11 mouse cellular contexts compared by ENCODE assay signal in genomic region chr5:148697631-148698368, GRCm38 (mm10).
A peak's percentile ranks its signal among the peaks of the same experiment; 100 is the strongest.
DNase-seq lines count a peak whose midpoint lies in the region; ATAC-seq and TF ChIP-seq lines count a peak whose summit lies in the region.
"Had no signal": no experiment of that assay in that cellular context is flagged by ENCODE, and none has a peak within 500 bp of the region (broad histone marks: within the 10 kb centered on the region; RNA-seq: fewer than 3 reads in every experiment).

No protein-coding gene starts in this region.

- no peak overlapping the region for H3K4me3 ChIP-seq in heart, postnatal 0 days (ENCODE audit: low read depth, low read length)
- H3K4me3 ChIP-seq in lung, embryonic 16.5 days (ENCODE audit: low read length), result no peak overlapping the region
- H3K4me3 ChIP-seq in limb, embryonic 13.5 days, result no peak overlapping the region
- H3K4me3 ChIP-seq: embryonic facial prominence, embryonic 12.5 days; myocyte had no signal

- no peak for TF ChIP-seq EP300 in heart, postnatal 0 days (IDR thresholded peaks at IDR 0.05; ENCODE audit: low read depth)

- 0 out of 2 replicates have a peak, but pooled peaks cover 5% of the 10 kb centered on the region for H3K9me3 ChIP-seq in heart, postnatal 0 days (replicated peaks; ENCODE audit: control insufficient read depth, low read length)
- no peaks in the 10 kb centered on the region for H3K9me3 ChIP-seq in lung, embryonic 16.5 days (ENCODE audit: control insufficient read depth, low read length)
- peaks cover 7% of the 10 kb centered on the region; the same call in 1 of the 2 replicates for H3K9me3 ChIP-seq in limb, embryonic 13.5 days

- no peak for ATAC-seq in heart, postnatal 0 days (ENCODE audit: insufficient read depth, low read depth)
- ATAC-seq in lung, embryonic 16.5 days (ENCODE audit: low read depth), result peak; percentile 7; the same call in 1 of the 2 replicates
- ATAC-seq in limb, embryonic 13.5 days (ENCODE audit: low FRiP score, low read depth), result 0 out of 2 replicates have a peak, but pooled peaks have one; percentile 40

- no peak overlapping the region for H3K9ac ChIP-seq in heart, postnatal 0 days (replicated peaks; ENCODE audit: low read depth, low read length)
- no peak overlapping the region for H3K9ac ChIP-seq in lung, embryonic 16.5 days (ENCODE audit: low read length)
- no peak overlapping the region for H3K9ac ChIP-seq in limb, embryonic 13.5 days
- H3K9ac ChIP-seq: embryonic facial prominence, embryonic 12.5 days had no signal

- peak overlapping the region; percentile 36 for H3K27ac ChIP-seq in heart, postnatal 0 days (ENCODE audit: low read depth)
- peak overlapping the region; percentile 50 for H3K27ac ChIP-seq in lung, embryonic 16.5 days (ENCODE audit: low read length)
- no peak overlapping the region for H3K27ac ChIP-seq in limb, embryonic 13.5 days
- H3K27ac ChIP-seq: embryonic facial prominence, embryonic 12.5 days had no signal

- H3K36me3 ChIP-seq in heart, postnatal 0 days (replicated peaks; ENCODE audit: control insufficient read depth, insufficient read depth, low read length), result no peaks in the 10 kb centered on the region
- no peaks in the 10 kb centered on the region for H3K36me3 ChIP-seq in lung, embryonic 16.5 days (ENCODE audit: control insufficient read depth, insufficient read depth, low read length)
- no peaks in the 10 kb centered on the region for H3K36me3 ChIP-seq in limb, embryonic 13.5 days
- H3K36me3 ChIP-seq: embryonic facial prominence, embryonic 12.5 days had no signal

- DNase-seq in adrenal gland, adult 2 months, result peak; percentile 46
- DNase-seq in adrenal gland, postnatal 4 days (ENCODE audit: low spot score in 2 of 2), result no peak
- DNase-seq in heart, postnatal 0 days (ENCODE audit: low spot score), result no peak
- DNase-seq in heart, postnatal 25 days (ENCODE audit: low spot score), result no peak
- no peak for DNase-seq in lung, postnatal 4 days
- DNase-seq in embryo, embryonic 10.5 days (ENCODE audit: low spot score), result no peak

- no peak for TF ChIP-seq CTCF in heart, postnatal 0 days (IDR thresholded peaks at IDR 0.05; ENCODE audit: low read depth)

- intact Hi-C loops in heart, postnatal 25 days (cut with DNase I), result loop anchor here (2.0 kb wide), 1 partner anchor 147 kb away; no protein-coding TSS in a partner anchor

- H3K4me1 ChIP-seq in heart, postnatal 0 days (ENCODE audit: control insufficient read depth, insufficient read depth), result peaks cover 5% of the 10 kb centered on the region; the same call in 1 of the 2 replicates
- H3K4me1 ChIP-seq in lung, embryonic 16.5 days (replicated peaks; ENCODE audit: control insufficient read depth, insufficient read depth, low read length), result peaks cover 14% of the 10 kb centered on the region
- H3K4me1 ChIP-seq in limb, embryonic 13.5 days, result peaks cover 20% of the 10 kb centered on the region; the same call in 1 of the 2 replicates

- H3K27me3 ChIP-seq in heart, postnatal 0 days (ENCODE audit: control insufficient read depth, insufficient read depth, low read length), result no peaks in the 10 kb centered on the region
- H3K27me3 ChIP-seq in lung, embryonic 16.5 days (ENCODE audit: control insufficient read depth, insufficient read depth, low read depth, low read length), result no peaks in the 10 kb centered on the region
- no peaks in the 10 kb centered on the region for H3K27me3 ChIP-seq in limb, embryonic 13.5 days
- H3K27me3 ChIP-seq: embryonic facial prominence, embryonic 12.5 days had no signal

- no peak overlapping the region for H3K4me2 ChIP-seq in heart, postnatal 0 days (ENCODE audit: low read depth, low read length)
- H3K4me2 ChIP-seq in lung, embryonic 16.5 days (ENCODE audit: low read depth, low read length), result no peak overlapping the region
- H3K4me2 ChIP-seq in limb, embryonic 13.5 days (replicated peaks), result no peak overlapping the region
- H3K4me2 ChIP-seq: embryonic facial prominence, embryonic 12.5 days; liver, embryonic 11.5 days had no signal

- WGBS in heart, postnatal 0 days, result 71% methylated on average over 22 of the region's 22 CpGs
- WGBS in lung, embryonic 16.5 days, result 56% methylated on average over 22 of the region's 22 CpGs
- 69% methylated on average over 22 of the region's 22 CpGs for WGBS in limb, embryonic 13.5 days
